6 mouse cellular contexts compared by ENCODE assay signal in genomic region chr12:99059491-99059890, GRCm38 (mm10).
"Had no signal": no experiment of that assay in that cellular context is flagged by ENCODE, and none has a peak within 500 bp of the region (broad histone marks: within the 10 kb centered on the region; RNA-seq: fewer than 3 reads in every experiment).

No protein-coding gene starts in this region.

- DNase-seq: lung, adult 2 months; lung, postnatal 14 days; lung, postnatal 36 days; right cerebral cortex, postnatal 14 days; thymus, adult 2 months; thymus, postnatal 25 days had no signal
